Mouse (Mus musculus) kidney, adult 2 months (tissue): ENCODE results near the gene Il10.

Experiments used
- CTCF ChIP-seq: fragments of 200-500 bp; conservative IDR thresholded peaks from 2 replicates; pipeline ENCODE4 v1.5.1; 2011; ENCODE audit warnings: low read depth, mild to moderate bottlenecking, control low read depth, low read length, moderate library complexity, mixed read lengths; ENCODE audit not compliant: insufficient read depth, insufficient read length
- POLR2A ChIP-seq: fragments of 200-500 bp; IDR thresholded peaks from one replicate; pipeline ENCODE4 v1.6.1; 2011; ENCODE audit warnings: low read depth, low read length, control low read depth

GRCm38 (mm10) chr1:130987418-130987817 is 32.2 kb upstream of the Il10 start:
- TF ChIP-seq CTCF (peak; percentile 55), POLR2A (no peak)
